Mouse (Mus musculus) A20 (cell line): ENCODE measurements around the gene E2f6.
A peak's percentile ranks its signal among the peaks of the same experiment; 100 is the strongest.

ENCODE experiments used
- DNase-seq: peaks from one replicate; pipeline ENCODE4 v3.0.0-alpha.2; 2011; ENCODE audit warnings: low read depth, low spot score

The E2f6 gene

GRCm38 (mm10) chr12:16872926-16873464, 62.2 kb downstream of the E2f6 start:
- no peak for DNase-seq

GRCm38 (mm10) chr12:16873549-16873948, 62.8 kb downstream of the E2f6 start:
- DNase-seq, result no peak

- no peak for DNase-seq
These were observed 63.3 kb downstream of the E2f6 start for GRCm38 (mm10) chr12:16874086-16874485.

- DNase-seq, result no peak
These were observed 64.5 kb downstream of the E2f6 start for GRCm38 (mm10) chr12:16875269-16875668.

- no peak for DNase-seq
These were observed 64.9 kb downstream of the E2f6 start for GRCm38 (mm10) chr12:16875678-16876077.

GRCm38 (mm10) chr12:16876667-16877066, 65.9 kb downstream of the E2f6 start:
- DNase-seq, result no peak

- DNase-seq, result no peak
These were observed 66.4 kb downstream of the E2f6 start for GRCm38 (mm10) chr12:16877141-16877540.

GRCm38 (mm10) chr12:16877679-16878078, 66.9 kb downstream of the E2f6 start:
- peak; percentile 14 for DNase-seq

GRCm38 (mm10) chr12:16879369-16879768, 68.6 kb downstream of the E2f6 start:
- no peak for DNase-seq

GRCm38 (mm10) chr12:16880077-16880476, 69.3 kb downstream of the E2f6 start:
- no peak for DNase-seq

- DNase-seq, result no peak
These were observed 71.7 kb downstream of the E2f6 start for GRCm38 (mm10) chr12:16882442-16882841.

- no peak for DNase-seq
These were observed 72.3 kb downstream of the E2f6 start for GRCm38 (mm10) chr12:16883111-16883510.

- no peak for DNase-seq
These were observed 73.8 kb downstream of the E2f6 start for GRCm38 (mm10) chr12:16884534-16884933.

GRCm38 (mm10) chr12:16886354-16886753, 75.6 kb downstream of the E2f6 start:
- no peak for DNase-seq
